Mouse (Mus musculus) E14TG2a.4 (cell line): ENCODE data around the gene Treh.

Experiments used
- CTCF ChIP-seq: conservative IDR thresholded peaks from 2 replicates; pipeline ENCODE4 v1.5.1; 2014; ENCODE audit warnings: low read length
- NANOG ChIP-seq: IDR thresholded peaks from 2 replicates; pipeline ENCODE4 v1.6.1; 2014; ENCODE audit warnings: borderline replicate concordance, low read length, mixed read lengths

GRCm38 (mm10) chr9:44688013-44688412 lies 15.0 kb downstream of the Treh start:
- TF ChIP-seq CTCF (no peak), NANOG (no peak)
